Mouse (Mus musculus) stomach, embryonic 14.5 days (tissue): ENCODE data around the gene Oxt. TPM values are rescaled to one million over a fixed set of nuclear protein-coding genes. Genes with fewer than 3 reads are reported as not detected.
"Not testable (repeated sequence)": the region's sequence is repeated elsewhere in the genome, so short reads cannot be mapped to it uniquely, and the experiment has no call there.

ENCODE experiments used
- ATAC-seq: fragments of 200-750 bp; cut with Nextera tagmentation; 2 replicates; pipeline ENCODE4 v1.8.0; 2017; ENCODE audit warnings: low read depth, moderate TSS enrichment; ENCODE audit not compliant: insufficient number of reproducible peaks, insufficient read depth, low FRiP score
- H3K27ac ChIP-seq: fragments of 300-500 bp; sonication (generic); 2 replicates; pipeline ENCODE4 v1.5.1; 2014; ENCODE audit warnings: mild to moderate bottlenecking, low read length, moderate library complexity, mixed read lengths
- H3K27me3 ChIP-seq: fragments of 300-500 bp; sonication (generic); 2 replicates; pipeline ENCODE4 v1.6.1; 2014; ENCODE audit warnings: low read length, control low read depth, mixed read lengths; ENCODE audit not compliant: control insufficient read depth, insufficient read depth
- H3K36me3 ChIP-seq: fragments of 300-500 bp; sonication (generic); 2 replicates; pipeline ENCODE4 v1.6.1; 2014; ENCODE audit warnings: mild to moderate bottlenecking, control low read depth, low read length, moderate library complexity, mixed read lengths; ENCODE audit not compliant: control insufficient read depth, insufficient read depth
- H3K4me1 ChIP-seq: fragments of 300-500 bp; sonication (generic); 2 replicates; pipeline ENCODE4 v1.6.1; 2014; ENCODE audit warnings: low read length, control low read depth, mixed read lengths; ENCODE audit not compliant: control insufficient read depth, insufficient read depth
- H3K4me2 ChIP-seq: fragments of 300-500 bp; sonication (generic); replicated peaks from 2 replicates; pipeline ENCODE4 v1.6.1; 2014; ENCODE audit warnings: low read depth, low read length, control low read depth
- H3K4me3 ChIP-seq: fragments of 300-500 bp; sonication (generic); 2 replicates; pipeline ENCODE4 v1.5.1; 2014; ENCODE audit warnings: low read depth, low read length, control low read depth
- H3K9ac ChIP-seq: fragments of 300-500 bp; sonication (generic); replicated peaks from 2 replicates; pipeline ENCODE4 v1.6.1; 2014; ENCODE audit warnings: low read depth, mild to moderate bottlenecking, control low read depth, low read length, moderate library complexity, mixed read lengths
- H3K9me3 ChIP-seq: fragments of 300-500 bp; sonication (generic); 2 replicates; pipeline ENCODE4 v1.6.1; 2016; ENCODE audit warnings: low read depth, low read length, control low read depth; ENCODE audit not compliant: control insufficient read depth
- WGBS: fragments of 180-500 bp; shearing (Covaris S2); extraction: QIAGEN DNeasy Blood & Tissue Kit; methylation state at CpG from one replicate; pipeline ENCODE4 v1.1.7; 2014; 5-methylcytosine and 5-hydroxymethylcytosine counted together
- polyA plus RNA-seq: library from polyadenylated mRNA; unstranded; fragments of >200 nt; fragmentation: Nextera tagmentation; extraction: Ambion mirVana; gene quantifications from 2 replicates; pipeline ENCODE4 v1.2.1, GENCODE M21; 2014

Oxt gene
- polyA plus RNA-seq, 1 experiment from 2014 or later, result not detected

- Histone ChIP-seq H3K27me3 (no peaks in the 10 kb centered on the region), H3K9ac (no peak overlapping the region), H3K9me3 (no peaks in the 10 kb centered on the region), H3K4me3 (no peak overlapping the region), H3K36me3 (peaks cover 6% of the 10 kb centered on the region), H3K4me1 (peaks cover 5% of the 10 kb centered on the region; the same call in 1 of the 2 replicates), H3K4me2 (no peak overlapping the region), H3K27ac (no peak overlapping the region)
- no peak for ATAC-seq
- 75% methylated on average over 4 of the region's 4 CpGs for WGBS
Measured at GRCm38 (mm10) chr2:130568921-130569320, 7.1 kb upstream of the Oxt start.

GRCm38 (mm10) chr2:130569926-130570325 is 6.0 kb upstream of the Oxt start:
- no peak overlapping the region for H3K4me2 ChIP-seq
- no peak overlapping the region for H3K27ac ChIP-seq
- no peak overlapping the region for H3K9ac ChIP-seq
- H3K36me3 ChIP-seq, result peaks cover 6% of the 10 kb centered on the region
- no peaks in the 10 kb centered on the region for H3K9me3 ChIP-seq
- H3K4me3 ChIP-seq, result no peak overlapping the region
- ATAC-seq, result no peak
- peaks cover under 1% of the 10 kb centered on the region; the same call in 1 of the 2 replicates for H3K4me1 ChIP-seq
- H3K27me3 ChIP-seq, result no peaks in the 10 kb centered on the region

- ATAC-seq, result no peak
- Histone ChIP-seq H3K36me3 (no peaks in the 10 kb centered on the region), H3K27ac (no peak overlapping the region), H3K27me3 (peaks cover 40% of the 10 kb centered on the region), H3K9me3 (no peaks in the 10 kb centered on the region), H3K4me2 (no peak overlapping the region), H3K9ac (no peak overlapping the region), H3K4me1 (0 out of 2 replicates have a peak, but pooled peaks cover 8% of the 10 kb centered on the region), H3K4me3 (no peak overlapping the region)
- WGBS, result 80% methylated on average over 5 of the region's 5 CpGs
Measured at GRCm38 (mm10) chr2:130574960-130575359, 1.0 kb upstream of the Oxt start.

GRCm38 (mm10) chr2:130576564-130576963 is 591 bp downstream of the Oxt start:
- H3K36me3 ChIP-seq, H3K9me3 ChIP-seq, H3K27ac ChIP-seq, ATAC-seq: not testable (repeated sequence)
- peaks cover 18% of the 10 kb centered on the region; the same call in 1 of the 2 replicates for H3K4me1 ChIP-seq
- H3K4me3 ChIP-seq, result peak overlapping the region; percentile 18
- peaks cover 50% of the 10 kb centered on the region for H3K27me3 ChIP-seq
- H3K4me2 ChIP-seq, result peak overlapping the region; percentile 39
- 5% methylated on average over 32 of the region's 32 CpGs for WGBS
- 0 out of 2 replicates have a peak overlapping the region, but pooled peaks have one; percentile 10 for H3K9ac ChIP-seq

GRCm38 (mm10) chr2:130577021-130577420 is 1.0 kb downstream of the Oxt start:
- Histone ChIP-seq H3K27me3 (peaks cover 54% of the 10 kb centered on the region), H3K9me3 (no peaks in the 10 kb centered on the region), H3K4me1 (peaks cover 18% of the 10 kb centered on the region; the same call in 1 of the 2 replicates), H3K9ac (no peak overlapping the region), H3K27ac (no peak overlapping the region), H3K4me3 (peak overlapping the region; percentile 18), H3K36me3 (no peaks in the 10 kb centered on the region), H3K4me2 (peak overlapping the region; percentile 39; the same call in 1 of the 2 replicates)
- 6% methylated on average over 9 of the region's 9 CpGs for WGBS
- ATAC-seq, result no peak

GRCm38 (mm10) chr2:130577632-130578031 is 1.7 kb downstream of the Oxt start:
- Histone ChIP-seq H3K9ac (no peak overlapping the region), H3K27ac (no peak overlapping the region), H3K27me3 (peaks cover 61% of the 10 kb centered on the region), H3K4me1 (peaks cover 18% of the 10 kb centered on the region; the same call in 1 of the 2 replicates), H3K36me3 (no peaks in the 10 kb centered on the region), H3K4me2 (no peak overlapping the region), H3K9me3 (no peaks in the 10 kb centered on the region), H3K4me3 (no peak overlapping the region)
- no peak for ATAC-seq
- WGBS, result 6% methylated on average over 12 of the region's 12 CpGs

- no peak overlapping the region for H3K27ac ChIP-seq
- no peak overlapping the region for H3K4me2 ChIP-seq
- no peak overlapping the region for H3K4me3 ChIP-seq
- 9% methylated on average over 11 of the region's 11 CpGs for WGBS
- H3K9me3 ChIP-seq, result no peaks in the 10 kb centered on the region
- peaks cover 18% of the 10 kb centered on the region; the same call in 1 of the 2 replicates for H3K4me1 ChIP-seq
- no peaks in the 10 kb centered on the region for H3K36me3 ChIP-seq
- H3K27me3 ChIP-seq, result peaks cover 65% of the 10 kb centered on the region
- no peak overlapping the region for H3K9ac ChIP-seq
- no peak for ATAC-seq
Measured at GRCm38 (mm10) chr2:130578148-130578547, 2.2 kb downstream of the Oxt start.

- no peak for ATAC-seq
- 6% methylated on average over 8 of the region's 8 CpGs for WGBS
- Histone ChIP-seq H3K4me1 (peaks cover 18% of the 10 kb centered on the region; the same call in 1 of the 2 replicates), H3K9me3 (no peaks in the 10 kb centered on the region), H3K4me3 (no peak overlapping the region), H3K4me2 (no peak overlapping the region), H3K27me3 (peaks cover 65% of the 10 kb centered on the region), H3K27ac (no peak overlapping the region), H3K36me3 (no peaks in the 10 kb centered on the region), H3K9ac (no peak overlapping the region)
Measured at GRCm38 (mm10) chr2:130579791-130580190, 3.8 kb downstream of the Oxt start.

- H3K9me3 ChIP-seq, result no peaks in the 10 kb centered on the region
- ATAC-seq, result no peak
- no peaks in the 10 kb centered on the region for H3K36me3 ChIP-seq
- no peak overlapping the region for H3K9ac ChIP-seq
- H3K4me2 ChIP-seq, result peak overlapping the region; percentile 53
- peak overlapping the region; percentile 30 for H3K4me3 ChIP-seq
- WGBS, result 4% methylated on average over 16 of the region's 16 CpGs
- H3K27ac ChIP-seq, result no peak overlapping the region
- H3K27me3 ChIP-seq, result peaks cover 54% of the 10 kb centered on the region
- H3K4me1 ChIP-seq, result peaks cover 18% of the 10 kb centered on the region; the same call in 1 of the 2 replicates
Measured at GRCm38 (mm10) chr2:130581201-130581600, 5.2 kb downstream of the Oxt start.
